Mouse (Mus musculus) ES-E14 (cell line): ENCODE data around the gene Tex12.

Experiments
- HCFC1 ChIP-seq: IDR thresholded peaks from 2 replicates; pipeline ENCODE4 v1.6.1; 2012; ENCODE audit warnings: low read length, inconsistent platforms, borderline replicate concordance; ENCODE audit not compliant: insufficient read depth
- MAFK ChIP-seq: IDR thresholded peaks from 2 replicates; pipeline ENCODE4 v1.6.1; 2014; ENCODE audit warnings: mild to moderate bottlenecking, low read depth, low read length, inconsistent platforms; ENCODE audit not compliant: insufficient read depth
- ZC3H11A ChIP-seq: IDR thresholded peaks from 2 replicates; pipeline ENCODE4 v1.6.1; 2012; ENCODE audit warnings: low read depth, mild to moderate bottlenecking, inconsistent platforms, low read length, borderline replicate concordance
- ZNF384 ChIP-seq: IDR thresholded peaks from 2 replicates; pipeline ENCODE4 v1.6.1; 2012; ENCODE audit warnings: low read depth, low read length, inconsistent platforms

DNA sequence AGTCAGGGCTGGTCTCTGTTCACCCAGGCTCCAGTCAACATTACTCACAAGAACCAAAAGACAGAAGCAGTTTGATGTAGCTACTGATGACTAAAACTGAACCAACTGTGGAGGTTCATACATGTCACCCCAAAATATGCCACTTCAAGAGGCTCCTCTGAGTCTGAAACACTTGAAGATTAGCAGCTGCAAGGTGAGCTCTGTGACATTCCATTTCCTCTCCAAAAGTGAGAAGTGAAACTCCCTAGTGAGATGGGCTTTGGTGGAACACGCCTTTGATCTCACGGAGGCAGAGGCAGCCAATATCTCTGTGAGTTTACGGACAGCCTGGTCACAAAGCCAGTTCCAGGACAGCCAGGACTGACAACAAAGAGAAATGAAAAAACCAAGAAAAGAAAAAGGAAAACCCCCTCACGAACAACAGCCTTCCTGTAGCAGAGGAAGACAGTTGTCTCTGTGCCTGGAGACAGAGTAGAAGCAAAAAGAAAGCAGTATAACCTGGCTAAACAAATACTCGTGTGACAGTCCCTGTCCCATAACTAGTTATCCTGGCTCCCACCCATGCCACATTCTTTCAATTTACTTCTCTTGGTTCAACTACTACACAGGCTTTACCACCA is 13.2 kb downstream of the Tex12 start:
- TF ChIP-seq MAFK, result no peak
- TF ChIP-seq ZNF384, result no peak
- no peak for TF ChIP-seq HCFC1
- no peak for TF ChIP-seq ZC3H11A
